Mouse (Mus musculus): ENCODE measurements around the gene Frmpd4.

Gene Frmpd4

DNA sequence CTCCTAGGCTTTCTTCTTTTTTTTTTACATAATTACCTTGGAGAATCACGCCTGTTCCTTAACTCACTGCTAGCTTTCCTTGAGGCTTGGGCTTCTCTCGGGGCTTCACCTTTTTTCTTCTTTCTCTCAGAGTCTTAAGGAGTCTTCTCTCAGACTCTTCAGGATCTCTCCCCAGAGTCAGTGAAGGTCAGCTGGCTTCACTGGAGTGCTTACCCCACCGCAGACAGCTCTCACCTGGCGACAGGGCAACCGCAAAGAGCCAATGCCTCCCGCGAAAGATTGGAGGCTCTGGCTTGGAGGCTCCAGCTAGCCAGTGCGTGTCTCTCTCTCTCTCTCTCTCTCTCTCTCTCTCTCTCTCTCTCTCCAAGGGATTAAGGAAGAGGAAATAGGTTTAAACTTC lies 453.0 kb downstream of the Frmpd4 start:
- DNase-seq (ENCODE audit: low read depth), result no peak

DNA sequence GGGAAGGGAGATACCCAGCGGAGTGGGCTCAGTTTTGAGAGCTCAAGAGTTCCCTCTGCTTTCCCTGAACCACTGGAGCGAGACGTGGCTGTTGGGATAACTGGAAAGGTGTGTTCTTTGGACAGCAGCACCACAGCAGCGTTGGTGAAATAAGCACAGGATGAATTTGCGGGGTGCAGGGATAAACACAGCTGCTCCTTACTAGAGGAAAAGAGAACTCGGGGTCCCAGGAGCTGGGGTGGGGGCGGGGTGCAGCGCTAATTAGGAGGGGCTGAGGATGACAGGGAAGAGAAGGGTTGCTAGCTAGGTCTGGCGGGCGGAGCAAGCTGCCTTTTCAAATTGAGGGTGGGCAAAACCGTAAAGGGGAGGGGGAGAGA lies 453.5 kb downstream of the Frmpd4 start:
- DNase-seq (ENCODE audit: low read depth), result no peak

DNA sequence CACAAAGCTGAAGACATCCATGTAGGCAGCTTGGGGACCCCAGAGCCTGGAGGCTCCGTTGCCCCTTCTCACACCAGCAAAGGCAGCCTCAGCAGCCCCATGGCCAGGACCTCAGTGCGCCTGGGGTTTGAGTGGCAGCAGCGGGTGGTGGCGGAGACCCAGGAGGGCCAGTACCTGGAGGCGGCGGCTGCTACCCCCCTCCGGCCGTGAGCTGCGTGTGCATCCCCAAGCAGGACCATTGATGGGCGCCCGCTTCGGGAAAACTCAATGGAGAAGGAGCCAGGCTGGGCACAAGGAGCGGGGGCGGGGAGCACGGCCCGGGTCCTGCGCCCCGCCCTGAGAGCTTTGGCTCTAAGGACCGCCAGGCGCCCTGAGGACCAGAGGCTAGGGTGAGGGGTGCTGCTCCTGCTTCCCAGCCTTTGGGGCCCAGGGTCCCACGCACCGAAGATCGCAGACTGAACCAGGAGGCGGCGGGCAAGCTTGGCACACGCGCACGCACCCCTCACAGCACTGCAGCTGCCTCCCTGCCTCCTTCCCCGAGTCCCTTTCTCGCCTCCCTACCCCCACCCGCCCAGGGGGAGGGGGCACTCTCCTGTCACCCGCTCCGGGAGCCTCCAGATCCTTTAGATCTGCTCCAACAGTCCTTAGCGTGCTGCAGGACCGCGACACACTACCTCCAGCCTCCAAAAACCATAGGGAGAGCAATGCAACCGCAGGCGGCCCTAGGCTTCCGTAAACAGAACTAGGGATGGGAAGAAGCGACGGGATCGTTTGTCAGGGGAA lies 454.0 kb downstream of the Frmpd4 start:
- no peak for DNase-seq (ENCODE audit: low read depth)

DNA sequence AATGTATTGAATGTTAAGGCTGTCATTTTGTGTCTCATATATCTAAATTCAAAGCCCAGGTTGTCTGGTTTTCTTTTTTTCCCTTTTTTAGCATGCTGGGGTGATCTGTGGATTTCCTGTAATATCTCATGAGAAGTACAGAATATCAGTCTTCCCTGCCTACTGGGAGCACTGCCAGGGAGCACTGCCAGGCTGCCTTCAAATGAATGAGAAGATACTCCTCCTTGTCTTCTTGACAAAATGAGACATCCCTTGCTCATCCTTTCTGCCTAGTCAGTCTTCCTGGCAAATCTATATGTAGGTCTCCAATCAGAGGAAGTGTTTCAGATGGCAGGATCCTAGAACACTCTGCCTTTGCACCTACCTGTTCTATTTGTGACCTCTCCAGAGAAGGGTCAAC lies 535.4 kb downstream of the Frmpd4 start:
- DNase-seq (ENCODE audit: low read depth), result no peak

DNA sequence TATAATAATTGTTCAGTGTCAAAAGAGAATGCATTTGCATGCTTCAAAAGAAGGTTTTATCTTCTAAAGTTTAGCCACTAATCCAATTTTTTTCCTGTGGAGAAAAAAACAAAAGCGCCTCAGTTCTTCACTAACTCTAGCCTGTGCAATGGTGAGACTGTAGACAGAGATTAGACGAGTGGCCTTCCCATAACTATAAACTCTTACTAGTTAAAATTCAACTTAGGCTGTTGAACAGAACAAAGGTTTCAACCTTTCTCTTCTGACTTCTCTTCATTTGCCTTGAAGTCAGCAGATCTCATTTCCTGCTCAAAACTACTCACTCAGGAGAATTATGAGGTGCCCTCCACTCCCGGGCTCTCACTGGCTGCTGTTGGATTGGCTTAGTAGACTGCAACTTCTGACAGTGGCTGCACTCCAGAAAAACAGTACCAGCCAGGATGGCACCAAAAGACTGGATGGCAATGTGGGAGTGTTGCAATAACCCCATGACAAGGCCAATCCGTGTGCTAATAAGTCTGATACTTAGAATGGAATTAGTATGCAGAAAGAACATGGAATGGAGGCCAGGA lies 556.4 kb downstream of the Frmpd4 start:
- DNase-seq (ENCODE audit: low read depth), result no peak

DNA sequence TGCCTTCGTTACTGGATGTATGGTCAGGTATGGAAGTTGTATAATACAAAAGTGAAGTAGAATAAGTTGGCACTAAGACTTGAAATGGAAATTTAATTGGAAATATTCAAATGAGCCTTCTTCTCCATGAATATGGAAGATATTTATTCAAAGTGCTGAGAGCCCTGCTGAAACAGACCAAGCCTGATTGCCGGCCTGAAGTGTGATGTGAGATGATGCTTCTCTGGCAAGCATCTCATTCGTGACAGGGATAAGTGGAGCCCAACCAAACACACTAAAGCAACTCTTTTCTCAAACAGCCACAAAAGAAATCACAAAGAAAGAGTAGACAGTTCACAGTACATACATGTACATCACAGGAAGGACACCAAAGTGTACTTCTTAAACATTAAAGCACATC lies 559.2 kb downstream of the Frmpd4 start:
- no peak for DNase-seq (ENCODE audit: low read depth)

DNA sequence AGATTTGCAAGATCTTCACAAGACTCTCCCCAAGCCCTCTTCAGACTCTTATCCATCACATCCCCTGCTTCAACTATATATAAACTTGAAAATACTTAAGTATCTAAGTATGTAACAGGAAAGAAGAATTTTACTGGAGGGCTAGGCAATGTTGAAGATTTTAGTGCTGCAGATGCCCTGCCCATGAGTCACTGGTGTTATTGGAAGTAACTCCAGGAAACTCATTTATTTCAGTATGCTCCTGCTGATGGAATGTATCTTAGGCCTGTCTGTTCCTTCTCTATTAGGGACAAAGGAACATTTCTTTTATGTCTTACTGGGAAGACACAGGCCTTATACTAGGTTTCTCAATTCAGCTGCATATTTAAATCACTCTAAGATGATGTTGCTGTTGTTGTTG lies 592.2 kb downstream of the Frmpd4 start:
- DNase-seq (ENCODE audit: low read depth), result no peak

DNA sequence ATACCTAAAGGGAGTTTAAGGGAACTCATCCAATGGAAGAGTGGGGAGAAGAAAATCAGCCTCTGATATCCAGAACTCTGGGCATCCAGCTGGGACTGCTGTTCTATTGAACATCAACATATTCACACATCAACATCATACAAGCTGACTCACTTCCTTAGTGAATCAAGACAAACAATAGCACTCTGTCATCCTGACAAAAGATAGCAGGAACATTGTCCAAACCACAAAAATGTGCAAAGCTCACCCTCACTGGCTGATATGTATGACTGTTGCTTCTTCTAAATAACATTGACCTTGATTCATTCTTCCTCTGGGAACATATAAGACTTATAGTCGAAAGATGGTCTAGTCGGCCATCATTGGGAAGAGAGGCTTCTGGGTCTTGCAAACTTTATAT lies 625.8 kb downstream of the Frmpd4 start:
- no peak for DNase-seq (ENCODE audit: low read depth)

DNA sequence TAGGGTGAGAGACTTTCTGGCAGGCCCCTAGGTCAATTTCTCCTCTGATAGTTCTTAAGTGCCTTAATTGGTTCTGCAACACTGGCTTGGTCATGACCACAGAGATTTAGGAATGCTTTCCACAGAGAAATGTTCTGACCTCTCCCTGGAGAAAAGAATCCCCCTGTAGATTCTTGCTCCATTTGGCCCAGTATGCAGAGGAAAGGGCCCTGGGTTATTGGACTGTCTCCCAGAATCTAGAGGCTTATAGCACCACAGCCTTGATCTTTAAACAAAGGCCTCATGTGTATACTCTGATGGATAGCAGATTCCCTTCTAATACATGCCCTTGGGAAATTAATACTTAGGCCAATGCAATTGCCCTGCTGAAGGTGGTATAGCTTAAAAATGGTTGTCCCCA lies 667.5 kb downstream of the Frmpd4 start:
- DNase-seq (ENCODE audit: low read depth), result no peak

DNA sequence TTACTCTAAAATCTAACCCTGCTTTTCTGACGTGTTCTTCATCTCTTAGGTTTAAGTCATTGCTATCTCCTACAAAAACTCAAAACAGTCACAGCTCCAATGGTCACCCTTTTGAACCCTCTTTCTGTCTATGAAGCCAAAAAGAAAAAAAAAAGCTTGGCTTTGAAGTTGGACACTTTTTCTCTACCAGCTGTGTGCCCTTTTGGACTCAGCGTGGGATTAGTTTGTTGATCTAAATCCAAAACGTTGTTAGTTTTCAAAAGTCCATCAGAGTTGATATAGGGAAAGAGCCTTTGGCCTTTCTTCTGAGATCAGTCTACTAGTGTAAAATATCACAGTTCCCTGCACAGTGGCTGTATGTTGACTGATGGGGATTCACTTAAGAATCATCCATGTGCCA lies 676.0 kb downstream of the Frmpd4 start:
- no peak for DNase-seq (ENCODE audit: low read depth)

DNA sequence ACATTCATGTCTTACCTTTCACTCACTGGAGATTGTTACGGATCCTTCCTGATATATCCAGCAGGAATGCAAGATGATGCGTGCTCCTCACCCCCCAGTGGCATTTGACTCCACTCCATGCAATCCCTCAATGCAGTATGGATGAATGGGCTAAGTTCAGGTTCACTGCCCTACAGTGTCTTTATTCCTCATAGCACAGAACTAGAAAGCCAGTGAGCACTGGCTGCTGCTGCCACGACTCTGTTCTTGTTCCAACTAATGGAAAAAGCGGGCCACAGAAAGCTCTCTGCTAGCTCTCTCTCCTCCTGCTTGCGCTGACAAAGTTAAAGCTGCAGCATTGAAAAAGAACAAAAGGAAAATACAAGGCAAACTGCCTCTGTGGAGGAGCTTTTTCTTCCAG lies 722.2 kb downstream of the Frmpd4 start:
- DNase-seq (ENCODE audit: low read depth), result no peak

DNA sequence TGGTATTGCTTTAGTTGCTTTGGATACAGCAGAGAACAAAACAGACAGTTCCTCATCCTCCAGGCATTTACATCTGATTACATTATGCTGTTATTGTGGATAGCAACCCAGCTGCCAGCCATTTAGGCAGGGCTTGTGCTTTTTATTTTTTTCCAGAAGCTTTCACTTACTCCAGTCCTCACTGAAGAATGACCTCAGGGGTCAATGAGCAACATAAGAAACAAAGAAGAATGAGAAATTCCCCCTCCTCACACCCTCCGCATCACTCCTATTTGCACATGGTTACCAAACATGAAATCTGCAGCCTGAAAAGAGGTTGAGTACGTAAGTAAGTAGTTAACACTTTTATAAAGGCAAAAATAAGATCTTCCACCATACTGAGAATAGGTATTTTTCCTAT lies 744.5 kb downstream of the Frmpd4 start:
- DNase-seq (ENCODE audit: low read depth), result no peak

DNA sequence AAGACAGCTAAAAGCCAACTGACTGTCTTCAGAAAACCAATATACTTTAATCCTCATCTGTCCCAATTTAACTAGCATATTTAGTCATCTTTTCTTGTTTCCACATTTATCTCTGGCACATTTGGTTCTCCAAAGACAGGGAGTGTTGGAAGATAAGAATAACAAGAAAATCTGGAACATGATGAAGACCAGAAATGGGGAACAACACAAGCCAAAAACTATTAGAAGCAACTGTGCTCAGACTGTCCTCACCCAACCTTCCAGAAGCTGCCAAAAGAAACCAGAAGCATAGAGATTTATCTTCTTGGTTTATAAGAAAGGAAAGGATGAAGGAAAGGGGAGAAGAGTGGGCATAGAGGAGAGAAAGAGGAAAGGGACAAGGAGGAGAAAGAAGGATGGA lies 748.6 kb downstream of the Frmpd4 start:
- DNase-seq (ENCODE audit: low read depth), result no peak

DNA sequence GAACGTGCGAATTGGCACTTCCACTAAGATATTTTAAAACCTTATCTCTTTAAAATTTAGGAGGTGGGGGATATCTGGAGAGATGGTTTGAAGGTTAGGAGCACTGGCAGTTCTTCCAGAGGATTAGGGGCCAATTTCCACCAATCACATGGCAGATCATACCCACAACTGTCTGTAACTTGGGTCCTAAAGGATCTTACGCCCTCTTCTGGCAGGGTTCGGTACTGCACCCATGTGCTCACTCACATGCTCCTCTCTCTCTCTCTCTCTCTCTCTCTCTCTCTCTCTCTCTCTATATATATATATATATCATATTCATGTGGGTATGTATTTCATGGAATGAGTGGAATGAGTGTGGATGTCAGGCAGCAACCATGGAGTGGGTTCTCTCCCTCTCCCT lies 759.7 kb downstream of the Frmpd4 start:
- peak; percentile 34 for DNase-seq (ENCODE audit: low read depth)

DNA sequence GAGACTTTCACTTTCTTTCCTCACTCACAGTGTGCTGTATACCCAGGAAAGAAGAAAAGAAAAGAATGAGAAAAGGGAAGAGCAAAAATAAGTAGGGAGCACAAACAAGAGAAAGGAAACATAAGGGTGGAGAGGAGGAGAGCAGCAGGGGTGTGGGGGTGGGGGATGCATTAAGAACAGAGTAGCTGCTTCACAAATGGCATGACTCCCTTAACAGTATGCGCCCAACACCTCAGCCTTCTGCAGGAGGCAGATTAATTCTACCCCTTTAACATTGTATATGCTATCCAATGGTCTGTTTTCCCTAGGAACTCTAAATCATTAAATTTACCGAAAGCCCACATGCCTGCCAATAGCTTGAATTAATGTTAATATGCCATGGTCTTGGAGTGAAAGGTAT lies 766.9 kb downstream of the Frmpd4 start:
- no peak for DNase-seq (ENCODE audit: low read depth)

DNA sequence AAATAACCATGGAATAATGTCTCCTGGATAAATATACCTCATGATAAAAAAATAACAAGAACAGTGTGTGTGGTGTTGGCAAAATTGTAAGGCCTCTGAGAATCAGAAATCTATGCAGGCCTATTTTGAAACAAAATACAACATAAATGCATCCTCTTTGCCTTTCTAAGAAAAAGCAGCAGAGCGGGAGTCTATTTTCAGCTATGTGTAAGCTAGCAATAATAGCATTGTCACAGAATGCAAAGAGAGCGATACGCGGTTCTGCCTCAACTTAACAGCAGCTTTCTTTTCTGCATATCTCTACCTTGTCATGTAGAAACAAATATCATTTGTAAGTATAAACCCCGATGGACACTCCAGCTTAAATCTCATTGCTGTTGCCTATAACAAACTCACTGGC lies 768.5 kb downstream of the Frmpd4 start:
- no peak for DNase-seq (ENCODE audit: low read depth)

DNA sequence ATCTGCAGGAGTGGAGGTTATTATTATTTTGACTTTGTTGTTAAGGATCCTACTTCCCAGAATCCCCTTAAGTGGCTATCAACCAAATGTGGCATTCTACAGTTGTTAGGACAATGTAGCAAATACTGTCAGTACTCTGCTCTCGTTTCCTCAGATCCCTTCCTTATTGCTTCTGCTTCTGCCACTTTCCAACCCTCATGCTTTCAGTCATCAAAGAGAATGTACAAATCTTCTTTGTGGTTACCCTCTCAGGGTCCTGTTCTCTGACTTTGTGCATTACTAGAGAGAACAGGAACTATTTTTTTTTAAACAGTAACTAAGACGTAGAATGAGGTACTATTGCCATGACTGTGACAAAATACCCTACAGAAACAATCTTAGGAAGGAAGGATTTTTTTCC lies 788.3 kb downstream of the Frmpd4 start:
- no peak for DNase-seq (ENCODE audit: low read depth)

DNA sequence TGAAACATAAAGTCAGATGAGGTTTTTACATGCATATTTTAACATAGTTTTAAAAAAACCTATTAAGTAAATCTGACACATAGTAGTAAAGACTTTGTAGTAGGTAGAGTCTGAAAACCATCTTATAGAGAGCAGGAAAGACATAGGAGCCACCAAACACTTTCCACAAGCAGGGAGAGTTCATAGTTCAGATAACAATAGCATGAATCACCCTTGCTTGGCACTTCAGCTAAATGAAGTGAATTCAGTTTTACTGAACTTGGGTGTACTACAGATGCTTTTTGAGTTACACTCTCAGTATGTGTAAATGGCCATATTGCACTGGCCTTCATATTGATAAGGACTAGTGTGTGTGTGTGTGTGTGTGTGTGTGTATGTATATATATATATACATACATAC lies 793.5 kb downstream of the Frmpd4 start:
- no peak for DNase-seq (ENCODE audit: low read depth)

DNA sequence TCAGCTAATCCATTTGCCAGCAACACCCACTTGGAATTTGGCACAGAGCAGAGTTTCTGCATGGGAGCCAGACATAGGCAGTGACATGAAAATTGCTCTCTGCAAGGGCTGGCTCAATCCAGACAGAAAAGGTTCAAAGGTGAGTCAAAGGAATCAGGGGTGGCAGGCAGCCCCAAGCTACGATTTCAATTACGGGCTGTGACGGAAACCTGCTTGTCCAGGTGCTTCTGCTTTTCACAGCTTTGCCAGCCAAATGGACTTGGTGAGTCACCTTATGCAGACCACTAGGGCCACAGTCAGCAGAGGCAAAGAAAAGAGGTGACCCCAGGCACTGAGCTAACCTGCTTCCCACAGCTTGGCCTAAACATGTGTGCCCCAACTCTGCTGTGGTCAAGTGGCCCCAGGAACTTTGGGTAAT lies 857.5 kb downstream of the Frmpd4 start:
- no peak for DNase-seq (ENCODE audit: low read depth)

DNA sequence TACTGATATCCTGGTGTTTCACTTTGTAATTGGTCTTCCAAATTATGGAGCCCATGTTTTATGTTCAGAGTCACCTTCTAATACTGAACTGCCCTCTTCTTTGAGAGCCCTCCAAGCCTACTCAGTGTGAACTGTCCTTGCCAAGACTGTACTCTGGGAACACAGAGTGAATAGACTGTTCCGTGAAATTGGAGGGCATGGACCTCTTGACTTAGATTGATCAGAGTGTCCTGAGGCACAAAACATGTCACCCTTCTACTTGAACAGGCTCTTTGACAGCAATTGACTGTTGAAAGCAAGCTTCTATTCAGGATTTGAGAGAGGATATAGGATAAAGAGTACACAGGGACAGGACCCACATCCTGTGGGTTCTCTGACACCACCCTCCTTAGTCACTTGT lies 857.9 kb downstream of the Frmpd4 start:
- DNase-seq (ENCODE audit: low read depth), result no peak

DNA sequence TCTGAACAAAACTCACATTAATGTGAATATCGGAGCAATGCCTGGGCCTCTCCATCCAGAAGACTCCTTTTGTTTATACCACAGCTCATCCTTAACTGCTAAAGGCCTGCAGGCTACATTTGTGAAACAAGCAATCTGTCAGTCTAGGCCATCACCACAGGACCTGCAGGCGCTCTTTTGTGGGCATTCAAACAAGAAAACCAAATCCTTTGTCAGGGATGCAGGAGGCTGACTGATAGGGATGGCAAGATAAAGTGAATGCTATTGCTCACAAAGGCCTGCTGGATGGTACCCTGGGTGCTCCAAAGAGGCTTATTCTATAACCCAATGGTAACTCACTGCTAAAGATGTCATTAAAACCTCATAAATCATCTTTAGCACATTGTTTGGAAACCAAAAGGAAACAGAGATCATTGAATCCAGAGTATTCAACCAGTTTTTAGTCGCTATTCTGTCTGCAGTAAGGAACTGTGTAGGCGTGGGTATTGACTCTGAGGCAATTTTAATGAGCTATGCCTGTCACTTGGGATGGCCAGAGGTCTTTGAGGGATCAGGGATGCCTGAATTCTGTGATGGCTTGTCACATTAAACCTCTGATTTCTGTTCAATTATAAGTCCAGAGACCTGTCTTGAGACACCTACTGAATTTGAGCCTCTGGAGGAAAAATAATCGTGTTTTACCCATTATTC lies 922.1 kb downstream of the Frmpd4 start:
- no peak for DNase-seq (ENCODE audit: low read depth)

DNA sequence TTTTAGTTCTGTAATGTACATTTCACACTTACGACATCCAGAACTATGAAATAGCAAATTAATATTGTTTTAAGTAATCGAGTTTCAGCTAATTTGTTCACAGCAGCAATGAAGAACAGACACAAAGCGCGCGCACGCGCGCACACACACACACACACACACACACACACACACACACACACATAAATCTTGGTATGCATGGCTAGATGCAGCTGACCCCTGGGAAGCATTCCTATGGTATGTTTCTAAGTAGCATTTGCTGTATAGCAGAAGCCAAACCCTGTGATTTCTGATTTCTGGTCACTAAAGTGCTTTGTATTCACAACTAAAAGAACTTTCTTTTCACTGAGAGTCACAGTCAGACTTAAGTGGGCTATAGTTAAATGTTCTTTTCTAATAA lies 922.8 kb downstream of the Frmpd4 start:
- DNase-seq (ENCODE audit: low read depth), result no peak

DNA sequence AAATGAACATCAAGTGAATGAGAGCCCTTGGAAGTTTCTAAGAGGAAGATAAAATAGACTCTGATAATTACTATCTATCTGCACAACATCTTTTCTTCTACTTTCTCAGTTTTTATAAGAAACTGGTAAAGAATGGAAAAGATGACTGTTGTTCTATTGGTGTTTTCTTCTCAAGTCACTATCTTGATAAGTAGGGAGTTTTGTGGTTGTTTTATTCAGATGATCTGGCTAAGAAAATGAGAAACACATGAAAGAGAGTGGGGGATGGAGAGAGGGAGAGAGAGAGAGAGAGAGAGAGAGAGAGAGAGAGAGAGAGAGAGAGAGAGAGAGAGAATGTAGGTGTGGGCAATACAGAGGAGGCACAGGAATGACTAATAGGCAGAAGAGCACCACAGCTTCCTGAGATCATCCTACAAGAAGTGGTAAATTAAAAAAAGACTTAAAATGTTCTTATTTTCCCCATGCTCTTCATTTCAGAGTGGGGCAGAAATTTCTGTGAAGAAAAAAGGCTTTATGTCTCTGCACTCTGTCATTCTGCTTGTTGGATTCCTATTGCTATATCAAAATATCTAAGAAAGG lies 979.3 kb downstream of the Frmpd4 start:
- no peak for DNase-seq (ENCODE audit: low read depth)

Measured in NIH3T3 (cell line).